Mouse (Mus musculus): Measurements from ENCODE around the gene Snx18.

GRCm38 (mm10) chr13:113656639-113657038 lies 38.3 kb upstream of the Snx18 start:
- TF ChIP-seq CTCF (IDR thresholded peaks at IDR 0.05; ENCODE audit: low read depth) (no peak), EP300 (optimal IDR thresholded peaks at IDR 0.05) (no peak)

Measured in stomach, postnatal 0 days (tissue).